Mouse (Mus musculus): ENCODE measurements around the gene Cdt1. TPM values are rescaled to one million over a fixed set of nuclear protein-coding genes. Genes with fewer than 3 reads are reported as not detected.

Cdt1 gene
- total RNA-seq (2021), result 1 to 10 TPM in 1 of 2 experiments, under 1 TPM in 1; 0.76 to 1.2 TPM
- long read RNA-seq, experiment 1, partial matches to known transcripts, result 0 of 3 reads
- long read RNA-seq, experiment 1, other reads (novel, unspliced or antisense), result 2 of 3 reads
- long read RNA-seq, experiment 2, partial matches to known transcripts, result 0 of 1 reads
- long read RNA-seq, experiment 2, other reads (novel, unspliced or antisense), result 0 of 1 reads

DNA sequence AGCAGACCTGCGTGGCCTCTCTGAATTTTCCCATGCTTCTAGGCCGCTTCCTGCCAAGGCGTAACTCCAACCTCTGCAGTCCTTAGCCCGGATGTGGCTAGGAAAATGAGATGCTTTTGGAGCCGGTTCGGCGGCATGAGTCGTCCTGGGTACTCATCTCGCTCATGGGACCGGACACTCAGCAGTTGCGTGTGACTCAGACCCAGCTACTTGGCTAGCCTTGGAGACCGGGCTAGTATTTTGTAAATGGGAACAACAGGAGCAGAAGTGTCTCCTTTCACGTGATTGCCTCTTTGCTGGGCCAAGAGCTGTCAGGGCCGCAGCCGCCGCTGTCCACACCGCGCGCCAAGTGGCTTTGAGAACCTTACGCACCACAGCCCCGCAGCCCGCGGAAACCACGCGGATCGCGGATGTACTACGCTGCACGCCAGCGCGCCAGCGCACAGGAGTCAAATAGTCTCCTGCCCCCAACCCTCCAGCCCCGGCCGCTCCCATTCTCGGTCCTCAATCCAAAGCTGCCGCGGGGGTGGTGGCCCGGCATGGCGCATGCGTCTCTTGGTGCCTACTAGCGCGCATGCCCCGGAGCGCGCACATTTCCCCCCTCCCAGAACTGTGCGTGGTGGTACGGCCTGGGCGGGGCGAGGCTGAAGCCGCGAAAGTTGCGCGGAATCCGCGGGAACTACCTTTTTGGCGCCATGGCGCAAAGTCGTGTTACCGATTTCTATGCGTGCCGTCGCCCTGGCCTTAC, at the start of gene Cdt1:
Cdt1 (plus strand) TSS at position 655 of the 748 bp plus-strand sequence.
- peak; percentile 91 to 94 for DNase-seq
- intact Hi-C loops (cut with DNase I), result no loop called here

- intact Hi-C loops (cut with DNase I), result no loop called here
- DNase-seq, result no peak
These were observed 47.2 kb upstream of the Cdt1 start for GRCm38 (mm10) chr8:122520611-122521010.

GRCm38 (mm10) chr8:122522796-122523651, 44.8 kb upstream of the Cdt1 start:
- intact Hi-C loops (cut with DNase I), result no loop called here
- peak in 1 of 2 experiments; percentile 47 for DNase-seq

DNA sequence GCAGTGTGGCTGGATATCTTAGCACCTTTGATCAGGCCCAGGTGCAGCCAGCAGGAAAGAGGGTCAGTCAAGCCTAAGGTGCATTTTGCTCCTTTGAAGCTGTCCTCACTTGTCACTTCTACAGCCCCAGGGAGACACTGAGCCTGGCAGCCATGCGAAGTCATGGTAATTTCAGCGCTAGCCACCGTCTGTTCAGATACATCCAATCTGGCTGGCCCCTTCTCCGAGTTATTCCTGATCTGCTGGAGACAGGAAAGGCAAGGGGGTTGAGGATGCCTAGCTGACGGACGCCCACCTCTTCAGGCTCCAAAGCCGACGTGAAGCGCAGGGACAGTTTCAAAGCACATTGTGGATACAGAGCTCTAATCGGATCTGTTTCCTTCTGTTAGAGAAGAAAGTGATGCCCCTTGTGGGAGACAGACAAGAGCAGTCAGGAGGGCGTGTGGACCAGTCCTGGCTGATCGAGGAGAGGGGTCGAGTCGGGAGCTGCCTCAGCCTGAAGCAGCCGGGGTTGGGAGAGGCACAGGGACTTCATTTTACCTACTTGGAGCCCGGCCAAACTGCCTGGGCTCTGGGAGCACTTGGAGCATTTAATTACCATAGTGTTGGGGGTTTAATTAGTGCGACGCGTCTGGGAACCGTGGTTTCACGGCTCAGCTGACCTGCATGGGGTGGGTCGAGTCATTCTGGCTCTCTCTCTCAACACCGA, 44.0 kb upstream of the Cdt1 start:
- DNase-seq, result no peak
- intact Hi-C loops (cut with DNase I), result no loop called here

GRCm38 (mm10) chr8:122524506-122524905, 43.3 kb upstream of the Cdt1 start:
- DNase-seq, result no peak
- intact Hi-C loops (cut with DNase I), result no loop called here

GRCm38 (mm10) chr8:122525004-122525403, 42.8 kb upstream of the Cdt1 start:
- intact Hi-C loops (cut with DNase I), result no loop called here

DNA sequence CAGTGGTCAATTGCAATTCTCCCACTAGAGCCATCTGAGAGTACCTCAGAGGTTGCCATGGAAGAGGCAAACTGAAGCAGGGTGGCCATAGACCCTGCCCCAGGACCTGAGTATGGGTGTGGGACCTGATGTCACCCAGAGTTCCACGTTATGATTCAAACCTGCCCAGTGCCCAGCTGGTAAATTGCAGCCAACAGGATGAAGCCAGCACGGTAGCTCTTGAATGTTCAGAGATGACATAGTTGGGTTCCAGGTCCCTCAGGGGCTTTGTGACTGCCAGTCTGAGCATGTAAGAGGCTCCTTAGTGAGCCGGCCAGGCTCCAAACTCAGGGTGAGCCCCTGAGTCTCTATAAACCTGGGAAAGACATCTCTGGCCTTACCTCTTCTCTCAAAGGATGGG, 41.7 kb upstream of the Cdt1 start:
- intact Hi-C loops (cut with DNase I), result no loop called here
- no peak for DNase-seq

More at GRCm38 (mm10) chr8:122525004-122525403, 42.8 kb upstream of the Cdt1 start:
- no peak for DNase-seq

DNA sequence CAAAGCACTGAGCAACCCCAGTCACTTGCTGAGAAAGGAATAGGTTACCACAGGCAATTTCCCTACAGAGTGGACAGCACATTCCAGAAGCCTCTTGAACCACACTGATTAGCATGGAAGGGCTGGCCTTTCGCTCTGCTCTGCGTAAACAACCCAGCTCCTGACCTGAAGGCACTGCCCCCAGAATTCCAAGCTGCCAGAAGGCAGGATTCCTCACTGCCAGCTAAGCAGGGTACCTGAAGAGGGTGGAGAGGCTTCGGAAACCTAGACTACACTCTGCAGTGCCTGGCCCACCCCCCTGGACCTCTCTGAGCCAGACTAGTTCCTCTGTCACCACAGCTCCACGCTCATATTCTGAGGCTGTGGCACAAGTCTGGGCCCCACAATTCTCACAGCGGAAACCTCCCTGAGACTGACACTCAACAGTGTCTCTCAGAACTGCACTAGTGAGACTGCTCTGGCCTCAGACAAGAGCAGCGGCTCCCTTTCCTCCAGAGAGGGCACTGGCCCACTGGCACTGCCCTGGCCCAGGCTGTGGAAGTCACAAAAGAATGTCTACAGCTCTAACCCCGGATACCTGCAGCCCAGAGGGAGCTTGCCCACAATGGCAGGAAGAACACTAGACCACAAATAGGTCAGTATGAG, 41.2 kb upstream of the Cdt1 start:
- intact Hi-C loops (cut with DNase I), result no loop called here

DNA sequence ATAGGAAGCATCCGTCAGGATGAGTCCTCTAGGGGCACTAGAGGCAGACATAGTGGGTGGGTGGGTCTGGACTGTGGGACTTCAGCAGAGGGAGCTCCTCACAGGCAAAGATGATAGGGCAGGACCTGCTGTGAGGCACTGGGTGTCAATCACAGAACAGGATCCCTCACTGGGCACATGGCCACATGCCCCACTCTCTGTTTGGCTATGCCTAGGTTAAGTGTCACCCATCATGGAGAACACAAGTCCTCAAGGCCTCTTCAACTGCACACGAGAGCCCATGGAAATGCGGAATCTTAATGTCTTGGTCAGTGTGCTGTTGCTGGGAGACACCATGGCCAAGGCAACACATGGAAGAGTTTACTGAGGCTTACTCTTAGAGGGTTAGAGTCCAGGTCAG, 39.9 kb upstream of the Cdt1 start:
- intact Hi-C loops (cut with DNase I), result no loop called here
- no peak for DNase-seq

More for the DNA sequence above, 41.2 kb upstream of the Cdt1 start:
- DNase-seq, result no peak

- DNase-seq, result no peak
- intact Hi-C loops (cut with DNase I), result no loop called here
These were observed 38.7 kb upstream of the Cdt1 start for GRCm38 (mm10) chr8:122529159-122529558.

DNA sequence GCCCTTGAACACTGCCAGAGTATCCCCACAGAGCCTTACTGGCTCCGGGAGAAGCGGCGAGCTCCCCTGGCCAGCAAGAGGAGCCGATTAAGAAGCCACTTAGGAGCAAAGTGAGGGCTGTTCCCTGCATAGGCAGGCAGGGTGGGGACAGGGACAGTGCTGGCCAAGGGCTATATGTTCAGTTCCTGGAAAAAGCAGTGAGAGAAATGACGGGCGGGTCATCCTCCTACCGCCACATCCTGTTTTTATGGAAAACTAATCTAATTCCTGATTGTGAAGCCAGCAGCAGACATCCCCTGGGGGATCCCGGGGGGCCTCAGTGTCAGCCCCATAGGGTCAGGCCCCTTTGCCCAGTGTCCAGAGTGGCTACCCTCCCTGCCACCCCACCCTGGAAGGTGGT, 36.5 kb upstream of the Cdt1 start:
- intact Hi-C loops (cut with DNase I), result no loop called here
- no peak for DNase-seq

- intact Hi-C loops (cut with DNase I), result no loop called here
- DNase-seq, result no peak
These were observed 30.8 kb upstream of the Cdt1 start for GRCm38 (mm10) chr8:122537033-122537432.

DNA sequence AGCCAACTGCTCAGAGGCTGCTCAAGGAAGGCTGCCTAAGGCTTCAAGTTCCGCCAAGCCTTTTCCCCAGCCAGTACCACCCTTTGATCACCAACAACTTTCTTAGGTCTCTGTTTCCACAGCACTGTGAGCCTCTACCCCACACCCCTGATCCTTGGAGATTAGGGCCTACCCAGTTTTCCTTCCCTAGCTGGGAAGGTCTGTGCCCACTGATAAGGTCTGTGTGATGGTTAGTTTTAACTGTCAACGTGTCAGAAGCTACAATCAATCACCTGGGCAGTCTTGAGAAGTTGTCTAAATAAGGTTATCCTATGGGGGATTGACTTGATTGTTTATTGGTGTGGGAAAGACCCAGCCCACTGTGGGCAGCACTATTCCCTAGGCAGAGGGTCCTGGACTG, 30.0 kb upstream of the Cdt1 start:
- intact Hi-C loops (cut with DNase I), result no loop called here
- no peak for DNase-seq

DNA sequence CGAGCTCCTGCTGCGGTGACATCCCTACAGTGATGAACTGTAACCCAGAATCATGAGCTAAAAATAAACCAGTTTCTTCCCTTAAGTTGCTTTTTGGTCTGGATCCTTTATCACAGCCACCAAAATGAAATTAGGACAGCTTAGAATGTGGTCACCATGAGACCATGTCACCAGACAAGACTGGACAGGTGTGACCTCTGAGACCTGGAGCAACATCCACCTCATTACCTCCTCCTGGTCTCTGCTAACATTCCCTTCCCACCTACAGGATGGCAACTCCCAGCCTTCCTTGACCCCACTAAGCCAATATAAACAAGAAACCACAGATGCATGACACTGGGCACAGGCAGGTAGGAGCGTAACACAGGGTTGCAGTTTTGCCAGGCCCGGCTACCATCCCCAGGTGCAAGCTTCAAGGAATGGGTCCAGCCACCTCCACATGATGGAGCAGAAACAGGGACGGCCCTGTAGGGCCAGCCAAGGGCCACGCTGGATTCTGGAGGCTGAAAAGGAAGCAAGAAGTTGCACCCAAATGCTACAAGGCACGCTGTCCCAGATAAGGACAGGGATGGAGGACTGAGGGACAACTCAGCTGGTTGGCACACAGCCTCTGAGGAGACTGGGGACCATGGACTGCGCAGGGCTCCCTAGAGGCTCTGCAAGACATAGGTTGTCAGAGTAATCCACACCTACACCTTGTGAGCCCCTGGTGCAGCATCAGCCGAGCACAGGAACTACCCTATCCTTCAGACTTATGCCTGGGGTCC, 29.3 kb upstream of the Cdt1 start:
- no peak for DNase-seq
- intact Hi-C loops (cut with DNase I), result no loop called here

- intact Hi-C loops (cut with DNase I), result no loop called here
- DNase-seq, result no peak
These were observed 23.7 kb upstream of the Cdt1 start for GRCm38 (mm10) chr8:122544138-122544537.

DNA sequence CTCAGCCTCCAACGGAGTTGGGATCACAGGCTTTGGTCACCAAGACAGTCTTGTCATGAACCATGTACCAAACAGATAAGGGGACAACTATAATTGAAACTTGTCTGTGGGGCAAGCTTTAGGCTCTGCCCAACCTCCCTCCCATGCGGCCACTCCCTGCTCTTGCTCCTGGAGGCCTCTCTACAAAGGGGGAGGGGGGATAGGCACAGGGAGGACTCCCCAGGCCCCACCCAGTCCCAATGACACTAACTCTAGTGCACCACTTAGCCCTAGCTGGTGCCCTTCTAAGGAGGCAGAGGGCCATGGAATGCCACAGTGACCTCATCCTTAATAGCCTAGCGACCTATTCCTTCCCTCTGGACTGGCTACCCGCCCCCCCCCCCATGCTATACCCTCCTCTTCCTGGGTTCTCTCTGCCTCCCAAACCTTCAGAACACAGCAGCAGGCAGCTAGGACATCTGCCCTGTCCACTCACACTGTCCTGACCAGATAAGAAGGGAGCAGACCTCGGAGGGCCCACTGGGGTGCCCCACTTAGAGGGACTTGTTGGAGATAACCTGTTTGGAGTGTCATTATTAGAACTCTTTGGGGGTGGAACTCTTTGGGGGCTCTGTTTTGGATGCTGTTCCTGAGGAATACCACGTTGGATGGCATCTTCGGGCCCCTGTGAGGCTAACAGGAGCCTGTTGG, 21.6 kb upstream of the Cdt1 start:
- intact Hi-C loops (cut with DNase I), result no loop called here
- no peak for DNase-seq

DNA sequence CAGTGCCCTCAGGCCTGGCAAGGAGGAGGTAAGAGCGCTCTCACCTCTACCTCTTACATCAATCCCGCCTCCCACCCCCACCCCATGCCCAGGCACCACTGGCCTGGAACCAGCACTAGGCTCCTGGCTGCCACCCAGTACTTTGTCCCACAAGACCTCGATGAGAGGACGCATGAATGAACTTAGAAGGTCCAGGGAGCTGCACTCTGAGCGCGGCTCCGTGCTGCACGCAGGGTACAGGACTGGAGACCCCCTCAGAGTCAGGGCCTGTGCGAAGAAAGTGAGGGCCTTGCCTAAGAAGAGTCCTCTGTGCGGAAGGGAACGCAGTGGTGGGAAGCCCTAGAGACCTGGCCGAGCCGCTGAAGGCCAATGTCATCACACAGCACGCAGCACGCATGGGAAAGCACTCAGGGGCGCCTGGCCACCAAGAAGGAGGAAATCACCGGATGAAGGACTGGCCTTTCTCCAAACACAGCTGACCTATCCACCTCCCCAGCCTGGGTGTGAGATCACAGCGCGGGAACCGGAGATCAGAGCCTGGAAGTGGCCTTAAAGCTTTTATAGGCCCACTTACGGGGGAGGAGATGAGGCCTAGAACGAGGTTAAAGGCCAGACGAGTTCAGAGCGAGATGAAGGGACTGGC, 20.9 kb upstream of the Cdt1 start:
- intact Hi-C loops (cut with DNase I), result no loop called here
- DNase-seq, result peak in 1 of 2 experiments; percentile 57

DNA sequence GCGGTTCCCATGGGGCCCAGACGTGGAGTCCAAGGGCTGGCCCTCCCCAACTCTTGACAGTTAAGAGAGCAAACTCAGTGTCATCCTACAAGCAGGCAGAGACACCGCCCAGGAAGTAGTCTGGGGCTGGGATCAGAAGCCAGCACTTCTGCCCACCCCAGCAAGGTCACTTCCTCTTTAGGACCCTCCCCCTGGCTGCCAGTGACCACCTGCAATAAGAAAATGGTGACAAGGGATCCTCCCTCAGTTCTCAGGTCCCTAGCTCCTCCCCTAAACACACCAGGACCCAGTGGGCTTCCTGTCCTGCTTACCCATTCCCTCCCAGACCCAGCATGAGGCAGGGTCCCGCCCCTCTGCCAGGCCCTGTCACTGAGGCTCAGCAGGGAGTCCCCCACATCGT, 20.0 kb upstream of the Cdt1 start:
- DNase-seq, result no peak
- intact Hi-C loops (cut with DNase I), result no loop called here

All from gastrocnemius, postnatal 36 days (tissue).